Mouse (Mus musculus) ES-Bruce4 (cell line): ENCODE measurements around the gene Lrrc63.

ENCODE experiments used
- CTCF ChIP-seq: IDR thresholded peaks from one replicate; pipeline ENCODE4 v1.8.1; 2011; ENCODE audit warnings: low read depth, low read length
- POLR2A ChIP-seq: IDR thresholded peaks from one replicate; pipeline ENCODE4 v1.8.1; 2011; ENCODE audit warnings: low read length; ENCODE audit not compliant: insufficient read depth

- TF ChIP-seq POLR2A (no peak), CTCF (no peak)
Measured at GRCm38 (mm10) chr14:75056861-75057431, 73.7 kb downstream of the Lrrc63 start.
